Mouse (Mus musculus) erythroblast, embryonic 14.5 days (primary cell): ENCODE data around the gene Myo1c. TPM values are rescaled to one million over a fixed set of nuclear protein-coding genes. Genes with fewer than 3 reads are reported as not detected.

Experiments used
- H3K27me3 ChIP-seq: 2 replicates; pipeline ENCODE4 v1.6.1; 2012; ENCODE audit warnings: inconsistent platforms; ENCODE audit not compliant: control insufficient read depth
- H3K36me3 ChIP-seq: 2 replicates; pipeline ENCODE4 v1.6.1; 2012; ENCODE audit warnings: mild to moderate bottlenecking, inconsistent platforms; ENCODE audit not compliant: control insufficient read depth
- H3K4me1 ChIP-seq: 2 replicates; pipeline ENCODE4 v1.6.1; 2012; ENCODE audit warnings: inconsistent platforms; ENCODE audit not compliant: control insufficient read depth
- H3K4me3 ChIP-seq: replicated peaks from 2 replicates; pipeline ENCODE3; 2012; ENCODE audit warnings: moderate library complexity, mild to moderate bottlenecking, inconsistent platforms
- H3K9me3 ChIP-seq: 2 replicates; pipeline ENCODE4 v1.6.1; 2012; ENCODE audit warnings: low read length, inconsistent platforms, mixed read lengths; ENCODE audit not compliant: control insufficient read depth
- GATA1 ChIP-seq: IDR thresholded peaks from 2 replicates; pipeline ENCODE4 v1.6.1; 2012; ENCODE audit warnings: low read length, inconsistent platforms, mixed read lengths
- TAL1 ChIP-seq: IDR thresholded peaks from 3 replicates; pipeline ENCODE4 v1.6.1; 2012; ENCODE audit warnings: low read length, inconsistent platforms, mixed read lengths
- polyA plus RNA-seq: library from polyadenylated mRNA; stranded (reverse); fragments of >175 nt; gene quantifications from 2 replicates; pipeline ENCODE4 v1.2.3, GENCODE M21; 2012

Gene Myo1c
- polyA plus RNA-seq, 1 experiment: 2.4 TPM

DNA sequence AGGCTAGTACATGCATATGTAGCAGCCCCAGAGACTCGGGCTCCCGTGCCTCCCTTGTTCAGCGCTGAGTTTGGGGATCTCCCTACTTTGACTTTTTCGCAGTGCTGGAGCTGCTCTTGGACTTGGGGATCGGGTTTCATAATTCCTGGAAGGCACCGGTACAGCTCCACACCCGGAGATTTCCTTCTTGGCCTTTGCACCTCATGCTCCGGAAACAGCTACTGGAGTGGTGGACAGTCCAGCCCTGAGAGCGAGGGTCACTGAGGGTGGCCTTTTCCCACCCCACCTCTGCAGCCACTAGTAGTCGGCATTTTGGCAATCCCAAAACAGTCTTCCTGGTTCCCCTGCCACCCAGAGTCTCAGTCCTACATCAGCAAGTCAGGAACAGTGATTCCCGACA is 15.0 kb upstream of the Myo1c start:
- Histone ChIP-seq H3K36me3 (peaks cover 62% of the 10 kb centered on the region), H3K9me3 (no peaks in the 10 kb centered on the region), H3K27me3 (no peaks in the 10 kb centered on the region), H3K4me3 (no peak overlapping the region), H3K4me1 (peaks cover 23% of the 10 kb centered on the region)
- TF ChIP-seq TAL1 (no peak), GATA1 (no peak)

DNA sequence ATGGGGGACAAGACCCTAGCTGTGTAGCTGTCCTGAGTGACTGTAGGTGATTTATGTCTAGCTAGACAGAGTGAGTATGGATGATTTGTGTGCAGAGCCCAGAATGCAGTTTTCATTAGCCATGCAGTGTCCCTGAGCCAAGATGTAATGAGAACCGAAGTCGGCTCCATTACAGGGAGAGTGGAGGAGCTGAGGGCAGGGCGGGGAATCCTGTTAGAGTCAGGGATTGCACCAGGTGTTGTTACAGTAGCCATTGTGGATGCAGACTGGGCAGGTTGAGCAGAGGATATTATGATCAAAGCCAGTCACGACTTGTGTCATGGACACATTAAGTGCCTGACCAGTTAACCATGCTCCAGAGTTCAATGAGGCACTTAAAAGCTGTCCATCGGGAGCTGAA is 7.0 kb upstream of the Myo1c start:
- Histone ChIP-seq H3K36me3 (peaks cover 64% of the 10 kb centered on the region), H3K27me3 (no peaks in the 10 kb centered on the region), H3K4me1 (no peaks in the 10 kb centered on the region; the same call in 1 of the 2 replicates), H3K4me3 (no peak overlapping the region), H3K9me3 (no peaks in the 10 kb centered on the region)
- TF ChIP-seq GATA1: no peak
- no peak for TF ChIP-seq TAL1

DNA sequence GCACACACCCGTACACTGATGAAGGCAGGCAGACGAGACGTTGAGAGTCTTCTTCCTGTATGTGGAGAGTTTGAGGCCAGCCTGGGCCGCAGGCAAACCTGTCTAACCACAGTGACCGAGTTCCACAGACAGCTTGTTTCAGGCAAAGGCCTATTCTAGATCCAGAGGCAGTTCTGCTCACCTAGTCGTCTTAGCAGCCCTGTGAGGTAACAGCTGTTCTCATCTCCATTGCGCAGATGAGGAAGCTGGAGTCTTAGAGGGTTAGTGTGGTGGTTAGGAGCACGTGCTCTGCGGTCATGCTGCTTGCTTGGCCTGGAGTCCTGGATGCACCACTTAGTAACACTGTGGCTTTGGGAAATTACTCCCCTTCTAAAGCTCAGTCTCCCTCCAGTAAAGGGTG is 5.6 kb upstream of the Myo1c start:
- Histone ChIP-seq H3K4me1 (peaks cover 8% of the 10 kb centered on the region), H3K27me3 (no peaks in the 10 kb centered on the region), H3K36me3 (peaks cover 60% of the 10 kb centered on the region), H3K9me3 (no peaks in the 10 kb centered on the region), H3K4me3 (no peak overlapping the region)
- TF ChIP-seq TAL1 (no peak), GATA1 (no peak)

DNA sequence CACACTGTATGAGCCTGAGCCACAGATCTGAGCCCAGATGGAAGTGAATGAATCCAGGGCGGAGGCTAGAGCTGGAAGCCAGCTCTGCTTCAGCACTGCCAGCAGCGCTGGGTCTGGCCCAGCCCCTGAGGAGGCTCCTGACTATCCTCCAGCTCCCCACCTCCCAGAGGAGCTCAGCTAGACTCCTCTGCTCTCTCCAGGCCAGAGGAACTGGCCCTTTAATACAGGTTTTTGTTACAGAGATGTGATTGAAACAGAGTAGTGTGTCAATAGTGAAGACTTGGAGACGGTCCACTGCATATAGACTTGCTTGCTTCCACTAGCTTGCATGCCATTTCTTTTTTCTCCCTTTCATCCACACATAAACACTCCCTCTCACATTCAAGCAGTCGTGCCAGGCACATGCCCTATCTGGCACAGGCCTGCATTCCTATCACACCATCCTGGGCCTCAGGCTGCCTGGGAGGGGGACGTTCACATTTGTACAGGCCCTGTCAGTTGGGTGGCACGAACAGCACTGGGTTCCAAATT is 2.6 kb upstream of the Myo1c start:
- Histone ChIP-seq H3K27me3 (no peaks in the 10 kb centered on the region), H3K36me3 (peaks cover 46% of the 10 kb centered on the region), H3K4me3 (no peak overlapping the region), H3K9me3 (no peaks in the 10 kb centered on the region), H3K4me1 (peaks cover 36% of the 10 kb centered on the region)
- no peak for TF ChIP-seq GATA1
- no peak for TF ChIP-seq TAL1

DNA sequence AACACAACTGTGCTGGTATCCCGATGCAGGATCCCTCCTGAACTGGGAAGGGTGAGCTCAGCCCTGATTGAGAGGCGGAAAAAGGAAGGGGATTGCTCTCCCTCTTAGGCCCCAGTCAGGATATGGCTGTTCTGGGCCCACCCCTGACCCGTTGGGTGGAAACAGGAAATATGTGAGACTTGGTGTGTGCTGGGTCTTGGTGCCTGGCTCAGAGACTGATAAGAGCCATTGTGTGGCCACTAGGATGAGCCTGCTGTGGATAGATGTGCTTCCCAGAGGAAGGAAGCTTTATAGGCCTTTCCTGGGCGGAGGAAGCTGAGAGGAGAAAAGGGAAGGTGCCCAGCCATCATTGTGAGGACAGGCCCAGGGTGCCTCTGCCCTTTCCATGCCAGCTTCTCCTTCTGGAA is 1.1 kb upstream of the Myo1c start:
- Histone ChIP-seq H3K9me3 (no peaks in the 10 kb centered on the region), H3K27me3 (no peaks in the 10 kb centered on the region), H3K4me1 (peaks cover 49% of the 10 kb centered on the region), H3K4me3 (no peak overlapping the region), H3K36me3 (peaks cover 35% of the 10 kb centered on the region)
- TF ChIP-seq GATA1 (no peak), TAL1 (no peak)

DNA sequence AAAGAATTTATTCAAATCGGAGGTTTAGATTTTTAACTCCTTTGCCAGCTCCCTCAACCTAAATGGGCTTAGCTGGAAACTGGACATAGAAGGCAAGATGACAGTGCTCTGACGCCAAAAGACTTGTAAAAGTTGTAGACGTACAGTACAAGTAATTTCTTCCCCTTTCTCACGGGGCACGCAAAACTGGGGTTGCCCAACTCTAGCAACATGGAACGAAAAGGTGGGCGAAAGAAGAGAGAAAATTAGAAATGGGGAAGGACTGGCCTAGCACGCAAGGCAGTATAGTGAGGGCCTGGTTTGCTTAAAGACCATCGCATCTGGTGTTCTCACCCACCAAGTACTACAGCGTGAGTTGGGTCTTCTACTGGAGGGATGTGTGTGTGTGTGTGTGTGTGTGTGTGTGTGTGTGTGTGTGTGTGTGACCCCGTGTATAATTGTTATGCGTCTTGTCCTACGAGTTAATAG is 688 bp downstream of the Myo1c start:
- peaks cover 68% of the 10 kb centered on the region for H3K4me1 ChIP-seq
- TF ChIP-seq GATA1 (no peak), TAL1 (no peak)
- no peaks in the 10 kb centered on the region for H3K27me3 ChIP-seq
- H3K4me3 ChIP-seq: peak overlapping the region; percentile 83
- no peaks in the 10 kb centered on the region for H3K9me3 ChIP-seq
- H3K36me3 ChIP-seq: peaks cover 21% of the 10 kb centered on the region

DNA sequence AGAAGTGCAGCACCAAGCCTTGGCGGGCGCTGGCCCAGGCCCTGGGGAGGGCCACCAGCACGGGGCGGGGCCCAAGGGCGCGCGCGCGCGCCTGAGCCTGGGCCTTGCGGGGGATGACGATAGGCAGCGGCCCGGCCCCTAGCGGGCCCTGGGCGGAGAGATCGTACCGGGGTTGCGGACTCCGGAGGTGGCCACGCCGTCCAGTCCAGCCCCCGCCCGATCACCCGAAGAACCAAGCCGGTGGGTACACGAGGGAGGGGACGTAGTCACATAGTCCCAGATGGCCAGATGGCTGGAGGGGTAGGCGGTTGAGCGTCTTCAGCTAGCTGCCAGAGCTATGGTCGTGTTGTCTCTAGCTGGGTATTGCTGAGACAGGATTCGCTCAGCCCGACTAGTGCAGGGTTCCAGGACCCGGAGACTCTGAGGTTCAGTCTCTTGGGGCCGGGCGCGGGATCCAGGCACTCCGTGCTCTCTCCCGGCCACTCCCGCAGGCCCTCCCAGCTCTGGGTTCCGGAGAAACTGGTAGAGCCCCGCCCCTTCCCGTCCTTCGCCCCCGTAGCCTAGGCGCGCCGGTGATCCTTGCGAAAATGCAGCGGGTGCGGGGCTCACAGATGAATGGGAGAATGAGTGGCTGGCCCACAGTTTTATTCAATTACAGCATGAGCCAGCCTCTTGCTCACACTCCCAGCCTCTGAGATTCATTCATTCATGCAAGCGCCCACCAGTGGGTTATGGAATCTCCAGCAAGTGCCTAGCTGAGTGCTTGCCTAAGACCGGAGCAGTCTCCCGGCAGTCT is 1.3 kb downstream of the Myo1c start:
- Histone ChIP-seq H3K4me1 (peaks cover 74% of the 10 kb centered on the region), H3K4me3 (peak overlapping the region; percentile 83), H3K27me3 (no peaks in the 10 kb centered on the region), H3K36me3 (peaks cover 18% of the 10 kb centered on the region), H3K9me3 (no peaks in the 10 kb centered on the region)
- TF ChIP-seq TAL1 (no peak), GATA1 (no peak)

DNA sequence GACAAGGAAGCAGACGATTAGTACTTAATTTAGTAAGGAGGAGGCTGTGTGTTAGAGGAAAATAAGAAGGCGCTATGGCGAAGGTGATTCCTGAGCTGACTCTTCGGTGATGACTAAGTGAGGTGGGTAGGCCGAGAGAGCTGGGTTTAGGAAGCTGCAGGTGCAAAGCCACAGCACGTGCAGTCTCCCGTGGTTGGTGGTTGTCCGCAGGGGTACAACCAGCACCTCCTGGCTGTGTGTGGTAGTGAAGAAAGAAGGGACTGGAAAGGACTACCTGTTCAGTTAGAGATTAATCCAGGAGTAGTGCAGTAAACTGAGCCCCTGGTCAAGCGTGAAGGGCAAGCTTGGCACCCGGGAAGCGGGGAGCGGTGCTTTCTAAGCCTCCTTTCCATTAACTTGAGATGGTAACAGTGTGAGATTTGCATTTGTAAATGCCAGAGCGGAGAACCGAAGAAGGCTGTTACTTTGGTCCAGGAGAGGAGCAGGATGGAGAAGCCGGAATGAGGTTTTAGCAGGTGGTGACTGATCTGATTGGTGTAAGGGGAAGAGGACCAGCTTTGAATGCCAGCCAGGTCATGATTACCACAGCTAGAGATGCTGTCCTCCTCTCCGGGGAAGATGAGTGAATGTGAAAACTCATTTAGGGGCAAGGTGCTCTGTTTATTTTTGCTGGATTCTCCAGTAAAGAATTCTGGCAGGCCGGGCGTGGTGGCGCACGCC is 2.1 kb downstream of the Myo1c start:
- Histone ChIP-seq H3K4me3 (peak overlapping the region; percentile 83), H3K4me1 (peaks cover 82% of the 10 kb centered on the region), H3K36me3 (peaks cover 15% of the 10 kb centered on the region), H3K9me3 (no peaks in the 10 kb centered on the region), H3K27me3 (no peaks in the 10 kb centered on the region)
- TF ChIP-seq TAL1 (no peak), GATA1 (no peak)
